Mouse (Mus musculus): ENCODE data around the gene Pla2g4b.

Gene Pla2g4b

DNA sequence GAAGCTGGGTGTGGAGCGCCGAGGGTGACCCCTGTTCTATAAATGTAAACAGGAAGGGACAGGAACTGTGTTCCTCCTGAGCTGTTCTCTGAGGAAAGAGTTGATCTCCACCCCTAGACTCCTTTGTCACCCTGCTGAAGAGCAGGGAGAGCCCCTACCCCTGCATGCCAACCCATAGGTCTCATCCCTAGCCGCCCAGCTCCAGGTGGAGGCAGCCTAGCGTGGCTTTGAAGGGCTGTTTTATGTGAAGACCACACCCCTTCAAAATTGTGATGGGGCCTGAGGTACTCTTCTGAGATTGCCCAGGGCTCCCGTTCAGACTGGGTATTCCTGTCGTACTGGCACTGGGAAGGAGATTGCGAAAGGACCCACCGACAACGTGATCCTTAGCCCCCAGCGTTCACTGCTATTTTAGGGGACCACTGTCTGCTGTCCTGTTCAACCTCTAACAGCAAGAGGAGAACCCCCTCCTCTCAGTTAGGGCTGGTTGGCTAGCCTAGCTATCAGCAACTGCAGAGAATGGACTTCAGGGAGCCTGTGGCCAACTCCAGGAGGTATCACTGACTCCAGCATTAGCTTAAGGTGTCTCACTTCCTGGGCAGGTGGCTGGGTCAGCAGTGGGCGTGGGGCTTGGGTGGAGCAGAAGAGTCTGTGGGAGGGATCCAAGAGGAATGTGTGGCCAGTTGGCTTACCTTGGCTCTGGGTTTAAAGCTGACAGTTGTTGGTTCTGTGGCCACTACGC lies at the start of gene Pla2g4b:
Gene Pla2g4b (plus strand): TSS at position 692 of the 742 bp plus-strand sequence.
- DNase-seq (ENCODE audit: low read depth, low spot score) = no peak

GRCm38 (mm10) chr2:119985871-119986270 lies 47.3 kb upstream of the Pla2g4b start:
- peak; percentile 58 for DNase-seq (ENCODE audit: low read depth, low spot score)

GRCm38 (mm10) chr2:119986369-119986768 lies 46.8 kb upstream of the Pla2g4b start:
- DNase-seq (ENCODE audit: low read depth, low spot score) = peak; percentile 51

GRCm38 (mm10) chr2:119987441-119987840 lies 45.8 kb upstream of the Pla2g4b start:
- DNase-seq (ENCODE audit: low read depth, low spot score) = no peak

- no peak for DNase-seq (ENCODE audit: low read depth, low spot score)
Observed at GRCm38 (mm10) chr2:119988952-119989351, 44.3 kb upstream of the Pla2g4b start.

- no peak for DNase-seq (ENCODE audit: low read depth, low spot score)
Observed at GRCm38 (mm10) chr2:119990881-119991280, 42.3 kb upstream of the Pla2g4b start.

DNA sequence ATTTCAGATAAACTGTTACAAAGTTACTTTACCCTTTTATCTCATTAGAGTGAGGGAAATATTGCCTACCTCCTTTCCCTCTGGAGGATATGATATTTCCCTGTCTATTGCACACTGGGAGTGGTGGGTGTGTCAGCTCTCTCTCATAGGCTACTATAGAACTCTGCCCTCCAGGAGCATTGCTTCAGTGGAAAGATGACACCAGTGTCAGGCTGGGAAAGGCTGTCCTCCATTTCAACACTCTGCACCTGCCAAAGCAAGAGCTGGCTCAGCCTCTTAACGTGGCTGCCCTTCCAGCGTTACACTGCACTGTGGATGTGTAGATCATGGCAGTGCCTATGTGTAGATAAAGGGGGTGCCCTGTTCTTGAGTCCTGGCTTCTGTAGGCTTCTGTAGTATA lies 40.9 kb upstream of the Pla2g4b start:
- no peak for DNase-seq (ENCODE audit: low read depth, low spot score)

DNA sequence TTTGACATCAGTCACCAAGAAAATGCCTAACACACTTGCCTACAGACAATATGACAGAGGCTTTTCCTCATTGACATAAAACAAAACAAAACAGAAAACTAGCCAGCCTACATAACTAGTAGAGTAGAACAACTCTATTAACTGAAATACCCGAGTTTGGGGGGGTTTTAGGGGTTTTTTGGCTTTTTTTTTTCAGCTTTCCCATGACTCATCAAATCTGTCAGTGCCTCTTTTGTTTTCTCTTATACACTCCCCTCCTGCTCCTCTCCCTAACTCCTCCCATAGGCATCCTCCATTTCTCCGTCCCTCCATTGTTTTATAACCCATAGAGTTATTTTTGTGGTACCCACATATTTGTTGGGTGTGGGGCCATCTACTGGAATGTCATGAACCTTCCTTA lies 39.7 kb upstream of the Pla2g4b start:
- peak; percentile 23 for DNase-seq (ENCODE audit: low read depth, low spot score)

- no peak for DNase-seq (ENCODE audit: low read depth, low spot score)
Observed at GRCm38 (mm10) chr2:119994839-119995238, 38.4 kb upstream of the Pla2g4b start.

GRCm38 (mm10) chr2:119995391-119996281 lies 37.6 kb upstream of the Pla2g4b start:
- DNase-seq (ENCODE audit: low read depth, low spot score) = no peak

GRCm38 (mm10) chr2:119997354-119997753 lies 35.9 kb upstream of the Pla2g4b start:
- DNase-seq (ENCODE audit: low read depth, low spot score) = no peak

- no peak for DNase-seq (ENCODE audit: low read depth, low spot score)
Observed at GRCm38 (mm10) chr2:119999731-120000130, 33.5 kb upstream of the Pla2g4b start.

DNA sequence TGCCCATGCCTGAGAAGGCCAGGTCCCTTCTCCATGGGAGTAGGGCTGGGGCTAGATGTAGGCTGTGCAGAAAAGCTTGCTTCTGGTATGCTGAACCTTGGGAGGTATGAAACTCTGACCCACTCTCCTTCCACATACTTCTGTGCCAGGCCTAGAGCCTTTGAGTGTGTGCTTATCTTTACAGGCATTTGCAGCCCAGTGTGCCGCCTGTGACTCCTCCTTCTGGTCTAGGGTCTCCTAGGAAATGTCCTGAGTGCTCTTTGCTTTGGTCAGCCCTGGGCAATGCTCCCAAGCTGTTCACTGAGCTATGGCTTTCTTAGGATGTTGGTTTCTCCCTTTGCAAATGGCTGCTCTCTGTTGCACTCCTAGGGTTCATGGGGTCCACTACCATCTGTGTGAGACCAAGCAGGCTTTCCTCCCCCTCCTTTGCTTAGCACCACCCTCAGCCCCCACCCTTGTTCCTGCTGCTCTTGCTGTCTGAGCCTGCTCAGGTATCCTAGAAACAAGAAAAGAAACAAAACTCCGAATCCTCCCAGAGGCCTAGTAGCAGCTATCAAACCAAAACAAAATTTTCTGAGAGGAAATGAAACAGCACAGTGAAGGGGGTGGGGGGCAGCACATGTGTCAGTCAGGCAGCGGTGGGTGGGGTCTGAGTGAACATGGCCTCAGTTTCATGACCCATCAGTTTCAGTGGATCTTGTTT lies 32.2 kb upstream of the Pla2g4b start:
- DNase-seq (ENCODE audit: low read depth, low spot score) = no peak

DNA sequence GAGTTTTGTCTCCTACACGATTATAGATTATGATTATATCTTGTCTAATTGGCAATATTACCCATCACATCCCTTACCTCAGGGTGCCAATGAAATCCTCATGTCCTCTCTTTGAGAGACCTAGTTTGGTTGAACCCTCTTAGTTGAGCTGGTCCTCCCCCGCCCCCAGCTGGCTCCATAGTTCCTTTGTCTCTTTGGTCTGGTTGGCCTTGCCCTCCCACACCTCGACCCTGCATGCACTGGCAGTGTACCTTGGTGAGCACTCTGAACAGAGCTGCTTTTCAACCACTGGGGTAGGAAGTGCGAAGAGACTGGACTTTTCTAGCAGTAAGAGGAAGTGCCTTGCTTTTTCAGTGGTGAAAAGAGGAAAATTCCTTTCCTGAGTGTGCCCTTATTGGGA lies 31.3 kb upstream of the Pla2g4b start:
- no peak for DNase-seq (ENCODE audit: low read depth, low spot score)

DNA sequence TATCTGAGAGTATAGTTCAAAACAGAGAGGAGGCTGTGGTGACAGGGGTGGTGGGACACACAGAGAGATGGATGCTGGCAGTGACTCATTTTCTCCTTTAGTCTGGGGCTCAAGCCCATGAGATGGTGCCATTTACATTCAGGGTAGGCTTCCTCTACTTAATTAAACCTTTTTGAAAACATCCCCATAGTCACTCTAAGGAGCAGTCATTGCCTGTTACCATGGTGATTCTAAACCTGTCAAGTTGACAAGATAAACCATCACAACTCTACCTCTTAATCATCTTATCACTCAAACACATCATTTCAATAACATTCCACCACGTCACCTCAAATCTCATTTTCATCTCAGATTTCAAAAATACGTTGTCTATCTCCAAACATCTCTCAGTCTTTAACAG lies 29.2 kb upstream of the Pla2g4b start:
- DNase-seq (ENCODE audit: low read depth, low spot score) = no peak

DNA sequence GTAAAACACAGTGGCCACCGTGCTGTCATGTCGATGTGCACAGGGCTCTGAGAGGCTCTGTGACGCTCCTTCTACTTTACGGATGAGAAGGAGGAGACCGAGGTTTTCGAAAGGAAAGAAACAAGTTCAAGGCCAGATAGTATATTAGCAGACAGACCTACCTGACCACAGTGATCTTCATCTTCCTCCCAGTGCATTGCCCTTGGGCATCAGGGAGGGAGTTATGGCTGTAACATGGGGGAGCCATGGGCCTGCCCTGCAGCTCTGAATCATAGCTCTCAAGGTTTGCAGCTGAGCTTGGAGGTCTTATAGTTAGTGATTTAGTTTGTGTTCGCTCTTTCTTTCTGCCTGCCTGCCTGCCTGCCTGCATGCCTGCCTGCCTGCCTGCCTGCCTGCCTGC lies 26.5 kb upstream of the Pla2g4b start:
- no peak for DNase-seq (ENCODE audit: low read depth, low spot score)

GRCm38 (mm10) chr2:120007680-120008210 lies 25.5 kb upstream of the Pla2g4b start:
- DNase-seq (ENCODE audit: low read depth, low spot score) = no peak

- no peak for DNase-seq (ENCODE audit: low read depth, low spot score)
Observed at GRCm38 (mm10) chr2:120008672-120009071, 24.5 kb upstream of the Pla2g4b start.

- DNase-seq (ENCODE audit: low read depth, low spot score) = peak; percentile 68
Observed at GRCm38 (mm10) chr2:120011462-120012200, 21.6 kb upstream of the Pla2g4b start.

- no peak for DNase-seq (ENCODE audit: low read depth, low spot score)
Observed at GRCm38 (mm10) chr2:120012924-120013323, 20.3 kb upstream of the Pla2g4b start.

- no peak for DNase-seq (ENCODE audit: low read depth, low spot score)
Observed at GRCm38 (mm10) chr2:120013831-120014486, 19.3 kb upstream of the Pla2g4b start.

Measured in R1 (cell line).